Comparison of ENCODE assay signal across 12 mouse cellular contexts in genomic region chr5:132490326-132490725, GRCm38 (mm10). TPM values are rescaled to one million over a fixed set of nuclear protein-coding genes. Genes with fewer than 3 reads are reported as not detected.
DNase-seq lines count a peak whose midpoint lies in the region.
"Had no signal": no experiment of that assay in that cellular context is flagged by ENCODE, and none has a peak within 500 bp of the region (broad histone marks: within the 10 kb centered on the region; RNA-seq: fewer than 3 reads in every experiment).

No protein-coding gene starts in this region.

- no peak overlapping the region for H3K4me3 ChIP-seq in heart, embryonic 10.5 days
- H3K4me3 ChIP-seq: midbrain, embryonic 13.5 days had no signal

- H3K9me3 ChIP-seq in heart, embryonic 10.5 days: no peaks in the 10 kb centered on the region
- H3K9me3 ChIP-seq: midbrain, embryonic 13.5 days had no signal

- 95% methylated on average over 1 of the region's 1 CpGs for WGBS in heart, embryonic 10.5 days

- H3K27me3 ChIP-seq in heart, embryonic 10.5 days (ENCODE audit: insufficient read depth, poor library complexity, severe bottlenecking): no peaks in the 10 kb centered on the region
- H3K27me3 ChIP-seq: midbrain, embryonic 13.5 days had no signal

- no peak overlapping the region for H3K27ac ChIP-seq in heart, embryonic 10.5 days
- H3K27ac ChIP-seq: midbrain, embryonic 13.5 days had no signal

- no peaks in the 10 kb centered on the region for H3K36me3 ChIP-seq in heart, embryonic 10.5 days
- H3K36me3 ChIP-seq: midbrain, embryonic 13.5 days had no signal

- H3K4me1 ChIP-seq in heart, embryonic 10.5 days: peaks cover 31% of the 10 kb centered on the region

- DNase-seq in adrenal gland, postnatal 36 days: peak; percentile 34 to 37
- DNase-seq in adrenal gland, adult 8-10 months: no peak
- peak; percentile 17 for DNase-seq in heart, embryonic 10.5 days (ENCODE audit: low spot score)
- no peak for DNase-seq in heart, adult 9 months (ENCODE audit: low spot score in 2 of 2)
- DNase-seq in cerebellum, postnatal 36 days: peak; percentile 47 to 49
- DNase-seq in lung, postnatal 4 days: peak; percentile 7 to 40
- DNase-seq in kidney, postnatal 10 days: no peak
- DNase-seq in embryo, embryonic 11 days: no peak
- DNase-seq: heart, postnatal 36 days; thymus, adult 2 months had no signal

RNA-seq across cellular contexts. Expression of gene Auts2, which starts 52.8 kb away (rescaled TPM):
- total RNA-seq in adrenal gland, postnatal 36 days (2021): 10 to 100 TPM; 33.6 to 40.6 TPM
- total RNA-seq in adrenal gland, adult 8-10 months (2022): 10 to 100 TPM; 30.7 to 75.1 (median 38.7) TPM
- polyA plus RNA-seq in heart, embryonic 10.5 days (2016; fragmentation: Nextera tagmentation; extraction: Ambion mirVana): 18.3 and 24.7 TPM in 2 replicates
- polyA plus RNA-seq: inflammation-experienced regulatory T-cells, adult 6 months had no signal

Comparison
In these comparisons a context has a peak if more than half of its experiments do, and no peak if none do; other contexts are left out.
1. DNase-seq: peak in adrenal gland, postnatal 36 days (2 of 2), heart, embryonic 10.5 days (single experiment), cerebellum, postnatal 36 days (2 of 2) and lung, postnatal 4 days (2 of 2); none in adrenal gland, adult 8-10 months (single experiment), heart, adult 9 months (0 of 2), kidney, postnatal 10 days (single experiment) and embryo, embryonic 11 days (single experiment).